Mouse (Mus musculus): ENCODE measurements around the gene Palm.

Palm gene

DNA sequence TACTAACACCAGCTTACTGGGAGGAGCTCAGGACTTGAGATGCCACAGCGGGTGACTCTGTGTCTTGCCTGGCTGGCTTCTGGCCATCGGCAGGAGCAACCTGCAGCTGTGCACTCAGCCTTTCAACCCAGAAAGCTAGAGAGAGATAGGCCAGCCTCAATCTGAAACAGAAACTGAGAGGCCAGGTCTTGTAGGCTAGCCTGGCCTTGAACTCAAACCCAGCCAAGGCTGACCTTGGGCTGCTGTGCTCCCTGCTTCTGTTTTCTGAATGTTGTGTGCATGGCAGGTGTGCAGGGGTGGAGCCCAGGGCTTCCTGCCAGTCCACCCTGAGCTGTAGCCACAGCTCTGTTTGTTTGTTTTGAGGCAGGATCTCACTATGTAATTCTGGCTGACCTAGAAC is 20.2 kb upstream of the Palm start:
- DNase-seq, result no peak

DNA sequence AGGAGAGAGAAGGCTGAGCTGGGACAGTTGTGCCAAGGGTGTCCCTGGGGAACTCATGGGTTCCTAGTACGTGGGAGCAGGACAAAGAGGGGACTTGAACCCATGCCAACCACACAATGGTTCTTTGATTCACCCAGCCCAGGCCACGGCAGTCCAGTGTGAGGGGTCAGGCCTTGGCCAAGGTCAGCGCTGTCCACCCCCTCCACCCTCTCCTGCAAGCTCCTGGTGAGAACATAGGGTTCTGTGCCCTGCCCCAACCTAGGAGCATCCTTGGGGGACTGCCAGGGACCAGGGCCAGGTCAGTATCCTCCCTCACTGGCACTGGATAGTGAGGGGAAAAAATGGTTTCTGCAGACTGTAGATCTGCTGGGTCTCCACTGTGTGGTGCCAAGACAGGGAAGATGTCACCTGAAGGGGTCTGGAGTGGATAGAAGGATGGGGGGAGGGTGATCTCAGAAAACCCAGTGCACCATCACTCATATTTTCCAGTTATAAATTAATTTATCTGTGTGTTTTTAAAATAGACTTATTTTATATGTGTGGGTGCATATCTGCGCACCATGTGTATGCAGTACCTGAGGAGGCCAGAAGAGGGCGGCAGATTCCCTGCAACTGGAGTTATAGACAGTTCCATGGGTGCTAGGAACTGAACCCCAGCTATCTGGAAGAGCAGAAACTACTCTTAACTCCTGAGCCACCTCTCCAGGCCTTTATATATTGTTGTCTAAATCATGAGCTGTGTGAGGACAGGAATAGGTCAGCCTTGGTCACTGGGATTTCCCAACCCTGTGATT is 18.7 kb upstream of the Palm start:
- no peak for DNase-seq

GRCm38 (mm10) chr10:79777103-79777531 is 16.3 kb upstream of the Palm start, which contains the start of gene Fstl3:
Gene Fstl3 (plus strand): TSS chr10:79777272.
- no peak for DNase-seq

GRCm38 (mm10) chr10:79778006-79778405 is 15.4 kb upstream of the Palm start:
- DNase-seq, result no peak

GRCm38 (mm10) chr10:79779193-79779592 is 14.2 kb upstream of the Palm start:
- no peak for DNase-seq

DNA sequence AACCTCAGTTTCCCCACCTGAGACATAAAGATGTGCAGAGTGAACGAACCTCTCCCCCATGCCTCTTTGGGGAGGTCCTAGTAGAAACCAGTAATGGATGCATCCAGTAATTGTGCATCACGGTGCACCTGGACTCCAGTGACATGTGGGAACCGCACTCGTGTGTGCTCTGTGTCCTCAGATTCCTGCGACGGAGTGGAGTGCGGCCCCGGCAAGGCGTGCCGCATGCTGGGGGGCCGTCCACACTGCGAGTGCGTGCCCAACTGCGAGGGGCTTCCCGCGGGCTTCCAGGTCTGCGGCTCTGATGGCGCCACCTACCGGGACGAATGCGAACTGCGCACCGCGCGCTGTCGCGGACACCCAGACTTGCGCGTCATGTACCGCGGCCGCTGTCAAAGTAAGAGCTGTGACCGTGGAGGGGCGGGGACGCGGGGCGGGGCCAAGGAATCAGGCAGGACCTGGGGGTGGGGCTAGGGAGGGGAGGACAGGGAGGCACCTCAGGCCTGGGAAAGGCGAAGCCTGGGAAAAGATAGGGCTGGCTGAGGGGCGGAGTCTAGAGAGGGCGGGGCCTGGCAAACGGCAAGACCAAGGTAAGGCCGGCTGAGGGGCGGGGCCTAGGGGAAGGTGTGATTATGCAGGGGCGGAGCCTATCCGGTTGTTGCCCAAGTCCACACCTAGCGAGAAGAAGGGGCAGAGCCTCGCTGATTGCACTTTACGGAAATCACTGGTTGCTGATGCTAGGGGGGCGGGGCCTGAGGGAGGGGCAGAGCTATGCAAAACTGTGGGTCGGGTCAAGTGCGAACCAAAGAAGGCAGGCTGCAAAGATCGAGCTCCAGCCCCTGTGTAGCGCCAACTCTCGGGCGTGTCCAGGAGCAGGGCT is 13.3 kb upstream of the Palm start:
- DNase-seq, result peak; percentile 96

GRCm38 (mm10) chr10:79780664-79781015 is 12.7 kb upstream of the Palm start:
- DNase-seq, result peak; percentile 74

DNA sequence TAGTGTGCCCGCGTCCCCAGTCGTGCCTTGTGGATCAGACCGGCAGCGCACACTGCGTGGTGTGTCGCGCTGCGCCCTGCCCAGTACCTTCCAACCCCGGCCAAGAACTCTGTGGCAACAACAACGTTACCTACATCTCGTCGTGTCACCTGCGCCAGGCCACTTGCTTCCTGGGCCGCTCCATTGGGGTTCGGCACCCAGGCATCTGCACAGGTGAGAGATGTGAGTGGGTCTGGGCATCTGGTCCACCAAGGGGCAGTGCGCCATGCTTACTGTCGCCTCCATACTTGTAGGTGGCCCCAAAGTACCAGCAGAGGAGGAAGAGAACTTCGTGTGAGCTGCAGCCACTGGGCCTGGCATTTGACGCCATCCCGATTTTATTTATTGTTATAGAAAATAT is 12.2 kb upstream of the Palm start:
- no peak for DNase-seq

- peak; percentile 77 for DNase-seq
Observed at GRCm38 (mm10) chr10:79781956-79782355, 11.4 kb upstream of the Palm start.

GRCm38 (mm10) chr10:79783050-79783449 is 10.3 kb upstream of the Palm start:
- DNase-seq, result no peak

DNA sequence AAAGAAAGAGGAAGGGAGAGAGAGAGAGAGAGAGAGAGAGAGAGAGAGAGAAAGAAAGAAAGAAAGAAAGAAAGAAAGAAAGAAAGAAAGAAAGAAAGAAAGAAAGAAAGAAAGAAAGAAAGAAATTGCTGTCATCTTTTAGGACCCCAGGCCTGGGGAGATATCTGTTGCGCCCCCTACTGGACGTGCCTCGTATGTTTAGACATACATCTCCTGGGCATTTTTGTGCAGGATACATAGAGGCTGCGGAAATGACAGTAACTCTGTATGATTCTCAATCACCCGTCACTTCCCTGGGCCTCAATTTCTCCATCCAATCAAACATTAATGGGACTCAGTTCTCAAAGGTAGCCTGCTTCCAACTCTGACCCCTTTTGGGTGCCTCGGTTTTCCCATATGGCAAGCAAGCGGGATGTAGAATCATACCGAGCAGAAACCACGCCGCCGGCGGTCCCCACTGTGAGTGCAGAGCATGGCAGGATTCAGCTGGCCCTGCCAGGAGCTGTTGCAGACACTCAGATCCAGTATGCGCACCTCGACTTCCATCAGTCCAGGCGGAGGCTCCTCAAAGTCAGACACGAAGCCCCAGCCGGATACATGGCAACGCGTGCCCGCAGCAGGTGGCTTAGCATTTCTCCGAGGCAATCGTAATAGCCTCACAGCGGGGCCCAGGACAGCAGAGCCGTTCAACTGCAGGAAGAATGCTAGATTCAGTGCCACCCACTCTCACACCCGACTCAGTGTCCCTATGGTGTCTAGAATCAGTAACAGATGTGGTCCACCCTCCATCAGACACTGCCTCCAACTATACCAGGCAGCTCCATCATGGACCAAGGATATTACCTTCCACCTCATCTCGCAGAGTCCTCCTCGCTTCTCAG is 9.2 kb upstream of the Palm start:
- peak; percentile 72 for DNase-seq

GRCm38 (mm10) chr10:79788386-79789158 is 4.8 kb upstream of the Palm start:
- peak; percentile 81 for DNase-seq

GRCm38 (mm10) chr10:79789581-79789980 is 3.8 kb upstream of the Palm start:
- no peak for DNase-seq

GRCm38 (mm10) chr10:79790861-79791260 is 2.5 kb upstream of the Palm start, which contains the start of gene Prss57:
Gene Prss57 (minus strand): TSS chr10:79790961.
- DNase-seq, result no peak

DNA sequence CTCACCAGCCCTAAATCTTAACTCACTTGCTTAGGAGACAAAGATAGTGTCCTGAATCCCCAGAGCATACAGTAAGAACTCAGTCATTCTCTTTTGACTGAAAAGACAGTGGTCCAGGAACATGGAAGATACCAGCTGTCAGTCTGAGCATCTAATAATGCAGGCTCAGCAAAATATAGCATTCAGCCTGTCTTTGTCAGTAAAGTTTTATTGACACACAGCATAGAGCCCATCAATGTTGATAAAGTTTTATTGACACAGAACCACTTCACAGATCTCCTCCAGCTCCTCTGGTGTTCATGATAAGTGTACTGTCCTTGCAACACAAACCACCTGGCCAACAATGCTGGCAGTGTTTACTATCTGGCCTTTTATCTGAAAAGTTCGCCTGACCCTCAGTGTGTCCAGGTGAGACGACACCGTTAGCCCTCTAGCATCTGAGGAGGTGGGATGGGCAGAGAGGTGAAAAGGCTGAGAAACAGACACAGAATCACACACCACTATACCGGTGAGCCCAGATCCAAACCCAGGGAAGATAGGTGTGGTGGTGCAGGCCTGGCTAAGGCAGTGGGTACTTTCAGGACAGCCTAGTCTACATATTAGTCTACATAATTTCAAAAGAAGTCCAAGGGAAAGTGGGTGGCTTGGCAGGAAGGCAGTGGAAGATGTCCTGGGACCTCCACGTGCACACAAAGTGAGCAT is 882 bp upstream of the Palm start:
- no peak for DNase-seq

DNA sequence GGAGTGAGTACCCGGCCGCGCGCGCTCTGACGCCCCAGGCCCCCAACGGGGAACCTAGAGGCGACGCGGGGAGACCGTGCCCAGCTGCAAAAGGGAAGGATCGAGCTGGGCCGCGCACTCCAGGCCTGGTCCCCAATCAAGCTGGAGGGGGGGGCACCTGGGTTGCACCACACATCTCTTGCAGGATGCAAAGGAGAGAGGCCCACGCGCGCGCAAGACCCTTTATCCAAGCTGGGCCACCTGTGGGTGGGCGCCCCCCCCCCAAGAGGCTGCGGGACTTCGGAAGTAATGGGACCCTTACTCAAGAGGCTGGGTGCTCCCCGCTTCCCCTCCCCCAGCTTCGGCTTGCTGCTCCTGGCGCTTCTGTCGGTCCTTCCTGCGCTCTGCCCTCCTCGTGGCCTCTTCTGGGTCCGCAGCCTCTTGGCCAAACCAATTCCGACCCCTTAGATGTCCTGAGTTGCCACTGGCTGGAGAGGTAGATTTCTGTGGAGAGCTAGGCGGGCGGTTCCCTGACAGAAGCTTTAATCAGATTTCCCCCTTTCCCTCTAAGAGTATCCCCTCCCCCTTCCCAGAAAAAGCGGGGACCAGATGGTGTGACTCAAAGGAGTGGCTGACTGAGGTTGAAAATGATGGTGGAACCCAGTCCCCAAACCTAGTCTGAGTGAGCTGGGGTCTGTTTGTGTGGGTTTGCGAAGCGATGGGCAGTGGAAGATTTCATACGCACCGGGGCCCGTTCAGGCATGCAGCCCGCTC is 542 bp downstream of the Palm start:
- peak; percentile 62 for DNase-seq

DNA sequence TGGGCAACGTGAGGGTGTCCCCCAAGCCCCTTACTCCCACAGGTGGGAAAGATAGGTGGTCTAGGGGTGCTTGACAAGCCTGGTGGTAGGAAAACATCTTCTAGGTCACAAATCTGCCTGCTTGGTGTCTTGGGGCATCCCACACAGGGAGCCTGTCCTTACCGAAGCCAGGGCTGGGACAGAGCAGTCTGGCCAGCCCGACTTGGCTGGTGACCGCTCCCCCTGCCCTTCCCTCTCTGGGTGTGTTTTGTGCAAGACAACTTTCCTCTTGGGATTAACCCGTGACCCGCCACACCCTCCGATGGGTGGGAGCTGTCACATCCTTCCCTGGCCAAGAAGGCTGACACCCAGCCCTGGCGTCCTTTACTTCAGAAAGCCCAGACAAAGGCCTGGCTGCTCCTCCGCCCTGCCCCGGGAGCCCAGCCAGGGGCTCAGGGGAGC is 1.1 kb downstream of the Palm start:
- no peak for DNase-seq

DNA sequence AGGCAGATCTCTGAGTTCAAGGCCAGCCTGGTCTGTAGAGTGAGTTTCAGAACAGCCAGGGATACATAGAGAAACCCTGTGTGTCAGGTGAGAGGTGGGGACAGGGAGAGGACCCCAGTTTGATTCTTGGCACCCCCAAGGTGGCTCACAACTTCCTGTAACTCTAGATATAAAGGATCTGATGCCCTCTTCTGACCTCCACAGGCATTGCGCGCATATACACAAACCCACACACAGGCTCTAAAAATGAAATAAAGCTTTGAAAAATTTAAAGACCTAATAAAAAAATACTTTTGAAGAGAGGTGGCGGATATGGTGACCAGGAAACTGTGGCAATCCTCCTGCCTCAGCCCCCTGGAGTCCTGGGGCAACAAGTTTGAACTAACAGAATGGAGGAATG is 2.5 kb downstream of the Palm start:
- no peak for DNase-seq

- peak; percentile 49 for DNase-seq
Observed at GRCm38 (mm10) chr10:79797326-79797725, 4.0 kb downstream of the Palm start.

- DNase-seq, result no peak
Observed at GRCm38 (mm10) chr10:79798289-79798928, 5.0 kb downstream of the Palm start.
